Mouse (Mus musculus): Measurements from ENCODE around the gene Sox12.

The Sox12 gene

GRCm38 (mm10) chr2:152357254-152357653 is 40.6 kb downstream of the Sox12 start:
- no peak for DNase-seq

GRCm38 (mm10) chr2:152349842-152350540 is 47.9 kb downstream of the Sox12 start:
- peak; percentile 56 to 59 for DNase-seq

GRCm38 (mm10) chr2:152349205-152349604 is 48.7 kb downstream of the Sox12 start:
- DNase-seq, result no peak

- no peak for DNase-seq
These were observed 50.1 kb downstream of the Sox12 start for GRCm38 (mm10) chr2:152347722-152348121.

- no peak for DNase-seq
These were observed 50.9 kb downstream of the Sox12 start for GRCm38 (mm10) chr2:152346776-152347465.

- DNase-seq, result no peak
These were observed 52.5 kb downstream of the Sox12 start for GRCm38 (mm10) chr2:152345393-152345792.

GRCm38 (mm10) chr2:152344909-152345308 is 53.0 kb downstream of the Sox12 start:
- DNase-seq, result no peak

GRCm38 (mm10) chr2:152344361-152344760 is 53.5 kb downstream of the Sox12 start:
- DNase-seq, result no peak

Measured in cerebellum, postnatal 10 days (tissue).